Mouse (Mus musculus) E14TG2a.4 (cell line): ENCODE measurements around the gene Zbtb11.

ENCODE experiments used
- H3K27me3 ChIP-seq: 2 replicates; pipeline ENCODE4 v1.6.1; 2014; ENCODE audit warnings: low read length, control low read depth; ENCODE audit not compliant: insufficient read depth
- H3K36me3 ChIP-seq: 2 replicates; pipeline ENCODE4 v1.6.1; 2014; ENCODE audit warnings: low read length, control low read depth; ENCODE audit not compliant: insufficient read depth
- H3K4me1 ChIP-seq: replicated peaks from 2 replicates; pipeline ENCODE4 v1.6.1; 2014; ENCODE audit warnings: low read depth, low read length, control low read depth
- H3K4me3 ChIP-seq: replicated peaks from 2 replicates; pipeline ENCODE4 v1.5.1; 2014; ENCODE audit warnings: mild to moderate bottlenecking, low read length
- H3K9me3 ChIP-seq: 2 replicates; pipeline ENCODE4 v1.6.1; 2014; ENCODE audit warnings: low read length, control low read depth
- CTCF ChIP-seq: conservative IDR thresholded peaks from 2 replicates; pipeline ENCODE4 v1.5.1; 2014; ENCODE audit warnings: low read length
- NANOG ChIP-seq: IDR thresholded peaks from 2 replicates; pipeline ENCODE4 v1.6.1; 2014; ENCODE audit warnings: borderline replicate concordance, low read length, mixed read lengths
- POU5F1 ChIP-seq: IDR thresholded peaks from 2 replicates; pipeline ENCODE4 v1.6.1; 2014; ENCODE audit warnings: low read length, borderline replicate concordance

The Zbtb11 gene

DNA sequence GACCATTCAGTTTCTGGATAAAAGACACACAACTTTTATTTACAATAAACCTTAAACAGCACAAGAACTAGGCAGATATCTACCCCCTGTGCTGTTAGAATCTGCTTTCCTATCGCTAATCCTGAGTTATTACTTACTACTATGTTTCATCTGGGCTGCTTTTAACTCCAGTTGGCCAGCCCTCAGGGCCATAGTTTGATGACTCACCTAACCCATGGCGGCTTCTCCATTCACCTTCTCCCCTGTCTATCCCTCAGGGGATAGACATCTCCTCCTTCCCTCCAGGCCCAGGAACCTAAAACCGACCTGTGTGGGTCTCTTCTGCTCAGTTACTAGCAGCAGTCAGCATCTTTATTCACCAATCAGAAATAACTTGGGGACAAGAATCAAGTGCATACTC is 12.3 kb downstream of the Zbtb11 start:
- peaks cover 32% of the 10 kb centered on the region for H3K4me1 ChIP-seq
- H3K9me3 ChIP-seq, result no peaks in the 10 kb centered on the region
- peaks cover 74% of the 10 kb centered on the region for H3K36me3 ChIP-seq
- no peaks in the 10 kb centered on the region for H3K27me3 ChIP-seq
- TF ChIP-seq CTCF, result no peak
- TF ChIP-seq NANOG, result no peak
- TF ChIP-seq POU5F1, result no peak
- no peak overlapping the region for H3K4me3 ChIP-seq

DNA sequence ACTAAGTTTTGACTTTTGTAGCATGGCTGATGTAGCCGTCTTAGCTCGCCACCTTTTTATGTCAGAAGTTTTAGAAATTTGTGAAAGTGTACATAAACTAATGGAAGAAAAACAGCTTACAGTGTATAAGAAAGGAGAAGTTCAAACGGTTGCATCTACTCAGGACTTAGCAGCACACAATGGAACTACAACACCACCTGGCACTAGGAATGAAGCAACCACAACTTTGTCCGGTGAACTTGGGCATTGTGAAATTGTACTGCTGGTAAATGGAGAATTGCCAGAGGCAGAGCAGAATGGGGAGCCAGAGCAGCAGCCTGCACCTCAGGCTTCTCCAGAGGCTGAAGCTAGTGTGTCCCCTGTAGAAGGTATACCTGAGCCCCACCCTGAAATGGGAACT is 16.6 kb downstream of the Zbtb11 start:
- H3K27me3 ChIP-seq, result no peaks in the 10 kb centered on the region
- H3K9me3 ChIP-seq, result no peaks in the 10 kb centered on the region
- TF ChIP-seq NANOG, result no peak
- no peak for TF ChIP-seq CTCF
- TF ChIP-seq POU5F1, result no peak
- no peak overlapping the region for H3K4me3 ChIP-seq
- 0 out of 2 replicates have a peak, but pooled peaks cover 2% of the 10 kb centered on the region for H3K4me1 ChIP-seq
- peaks cover 75% of the 10 kb centered on the region for H3K36me3 ChIP-seq

DNA sequence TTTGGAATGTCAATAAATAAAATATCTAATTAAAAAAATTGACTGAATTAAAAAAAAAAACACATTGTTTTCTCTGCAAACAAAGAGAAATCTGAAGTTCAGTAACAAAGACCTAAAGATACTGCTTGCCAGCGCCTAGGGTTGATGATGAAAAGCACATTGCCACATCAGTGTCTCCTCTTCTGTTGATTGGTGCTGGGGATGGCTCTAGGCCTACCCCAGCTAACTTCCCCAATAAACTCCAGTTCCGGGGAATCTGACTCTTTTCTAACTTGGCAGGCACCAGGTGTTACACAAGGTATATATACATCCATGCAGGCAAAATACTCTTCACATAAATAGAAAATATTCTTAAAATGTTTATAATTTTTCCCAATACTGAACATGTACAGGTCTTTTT is 20.6 kb downstream of the Zbtb11 start:
- no peaks in the 10 kb centered on the region for H3K9me3 ChIP-seq
- no peaks in the 10 kb centered on the region for H3K4me1 ChIP-seq
- no peak overlapping the region for H3K4me3 ChIP-seq
- peaks cover 86% of the 10 kb centered on the region for H3K36me3 ChIP-seq
- no peaks in the 10 kb centered on the region for H3K27me3 ChIP-seq
- no peak for TF ChIP-seq NANOG
- no peak for TF ChIP-seq POU5F1
- no peak for TF ChIP-seq CTCF

DNA sequence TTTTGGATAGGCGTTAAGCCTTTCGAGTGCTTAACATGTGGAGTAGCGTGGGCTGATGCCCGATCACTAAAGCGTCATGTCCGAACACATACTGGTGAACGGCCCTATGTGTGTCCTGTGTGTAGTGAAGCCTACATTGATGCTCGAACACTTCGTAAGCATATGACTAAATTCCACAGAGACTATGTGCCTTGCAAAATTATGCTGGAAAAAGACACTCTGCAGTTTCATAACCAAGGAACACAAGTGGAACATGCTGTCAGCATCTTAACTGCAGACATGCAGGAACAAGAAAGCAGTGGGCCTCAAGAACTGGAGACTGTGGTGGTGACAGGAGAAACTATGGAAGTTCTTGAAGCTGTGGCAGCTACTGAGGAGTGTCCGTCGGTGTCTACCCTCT is 33.1 kb downstream of the Zbtb11 start:
- TF ChIP-seq NANOG (no peak), CTCF (no peak), POU5F1 (no peak)
- H3K4me3 ChIP-seq, result no peak overlapping the region
- H3K4me1 ChIP-seq, result peaks cover 10% of the 10 kb centered on the region; the same call in 1 of the 2 replicates
- no peaks in the 10 kb centered on the region for H3K27me3 ChIP-seq
- H3K36me3 ChIP-seq, result peaks cover 72% of the 10 kb centered on the region
- H3K9me3 ChIP-seq, result no peaks in the 10 kb centered on the region

DNA sequence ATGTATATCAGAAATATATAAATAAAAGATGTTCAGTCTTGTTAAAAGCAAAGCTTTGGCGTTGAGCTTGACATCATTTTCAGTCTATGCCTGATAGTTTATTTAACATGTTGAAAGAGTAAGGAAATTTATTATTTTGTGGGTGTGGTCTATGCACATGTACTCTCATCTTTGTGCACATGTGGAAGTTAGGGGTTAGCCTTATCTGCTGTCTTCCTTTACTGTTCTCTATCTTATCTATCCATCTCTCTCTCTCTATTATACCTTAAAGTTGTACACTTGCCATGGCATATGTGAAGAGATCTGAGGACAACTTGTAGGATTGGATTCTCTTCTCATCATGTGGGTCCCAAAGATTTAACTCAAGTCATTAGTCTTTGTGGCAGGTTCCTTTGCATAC is 35.2 kb downstream of the Zbtb11 start:
- TF ChIP-seq CTCF (no peak), NANOG (no peak), POU5F1 (no peak)
- H3K9me3 ChIP-seq, result no peaks in the 10 kb centered on the region
- H3K36me3 ChIP-seq, result peaks cover 70% of the 10 kb centered on the region
- no peaks in the 10 kb centered on the region for H3K27me3 ChIP-seq
- peaks cover 22% of the 10 kb centered on the region for H3K4me1 ChIP-seq
- no peak overlapping the region for H3K4me3 ChIP-seq

DNA sequence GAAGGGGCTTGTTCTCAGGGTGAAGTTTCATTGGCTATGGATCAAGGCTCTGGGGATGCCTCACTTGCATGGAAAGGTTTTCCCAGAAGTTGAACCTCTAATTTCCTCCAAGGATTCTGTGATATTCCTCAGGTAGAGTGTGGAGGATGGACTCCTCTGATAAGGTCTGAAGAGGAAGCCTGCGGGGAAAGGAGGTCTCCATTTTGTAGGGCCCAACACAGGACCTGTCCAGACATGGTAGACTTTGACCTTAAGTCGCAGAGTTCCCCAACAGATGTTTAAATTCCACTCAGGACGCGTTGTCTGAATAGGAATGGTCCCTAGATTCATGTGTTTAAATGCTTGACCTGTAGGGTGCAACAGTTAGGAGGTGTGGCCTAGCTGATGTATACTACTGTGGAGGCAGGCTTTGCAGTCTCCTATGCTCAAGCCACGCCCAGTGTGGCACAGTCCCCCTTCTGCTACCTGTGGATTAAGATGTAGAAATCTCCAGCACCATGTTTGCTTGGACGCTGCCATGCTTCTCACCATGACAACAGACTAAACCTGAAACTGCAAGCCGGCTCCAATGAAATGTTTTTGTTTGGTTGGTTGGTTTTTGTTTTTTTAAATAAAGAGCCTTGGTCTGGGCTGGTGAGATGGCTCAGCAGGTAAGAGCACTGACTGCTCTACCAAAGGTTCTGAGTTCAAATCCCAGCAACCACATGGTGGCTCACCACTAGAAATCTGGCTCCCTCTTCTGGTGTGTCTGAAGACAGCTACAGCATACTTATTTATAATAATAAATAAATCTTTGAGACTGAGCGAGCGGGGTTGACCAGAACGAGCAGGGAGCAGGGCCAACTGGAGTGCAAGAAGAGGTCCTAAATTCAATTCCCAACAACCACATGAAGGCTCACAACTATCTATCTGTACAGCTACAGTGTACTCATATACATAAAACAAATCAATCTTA is 39.4 kb downstream of the Zbtb11 start:
- H3K4me1 ChIP-seq, result peaks cover 31% of the 10 kb centered on the region

DNA sequence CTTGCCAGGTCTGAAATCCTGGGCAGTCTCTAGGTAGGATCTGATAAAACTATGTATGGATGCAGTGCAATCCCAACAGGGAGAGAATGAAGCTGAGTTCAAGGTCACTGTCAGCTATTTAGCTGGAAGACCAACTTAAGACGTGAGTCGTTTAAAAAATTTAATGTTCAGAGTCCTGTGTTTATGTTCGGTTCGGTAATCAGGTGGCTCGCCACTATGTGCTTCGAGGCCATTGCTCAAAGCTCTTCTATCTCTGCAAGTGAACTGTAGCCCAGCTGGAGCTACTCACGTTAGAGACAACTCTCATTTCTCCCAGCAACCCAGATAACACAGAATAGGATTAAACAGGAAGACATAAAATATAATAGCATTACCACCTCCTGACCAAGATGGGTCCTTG is 40.4 kb downstream of the Zbtb11 start:
- Histone ChIP-seq H3K27me3 (no peaks in the 10 kb centered on the region), H3K9me3 (no peaks in the 10 kb centered on the region), H3K36me3 (peaks cover 49% of the 10 kb centered on the region), H3K4me1 (peaks cover 27% of the 10 kb centered on the region), H3K4me3 (no peak overlapping the region)
- TF ChIP-seq POU5F1 (no peak), CTCF (no peak), NANOG (no peak)

More for the DNA sequence above, 39.4 kb downstream of the Zbtb11 start:
- Histone ChIP-seq H3K36me3 (peaks cover 46% of the 10 kb centered on the region), H3K27me3 (no peaks in the 10 kb centered on the region), H3K4me3 (no peak overlapping the region), H3K9me3 (no peaks in the 10 kb centered on the region)
- TF ChIP-seq CTCF, result no peak
- TF ChIP-seq POU5F1, result no peak
- no peak for TF ChIP-seq NANOG

DNA sequence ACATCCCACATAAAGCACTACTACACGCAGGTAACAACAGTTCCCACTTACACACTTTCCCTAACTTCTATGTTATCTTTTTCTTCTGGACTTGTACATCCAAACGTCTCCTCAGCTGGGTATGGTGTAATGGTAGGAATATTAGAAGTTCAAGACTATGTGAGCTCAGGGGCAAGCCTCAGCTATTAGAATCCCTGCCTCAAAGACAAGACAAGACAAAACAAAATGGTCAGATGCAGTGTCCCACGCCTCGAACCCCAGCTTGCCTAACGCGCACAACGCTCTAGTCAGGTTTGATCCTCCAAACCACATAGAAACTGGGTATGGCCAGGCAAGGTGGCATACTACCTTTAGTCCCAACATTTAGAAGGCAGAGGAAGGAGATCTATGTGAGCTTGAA is 46.0 kb downstream of the Zbtb11 start:
- no peaks in the 10 kb centered on the region for H3K27me3 ChIP-seq
- peaks cover 15% of the 10 kb centered on the region for H3K4me1 ChIP-seq
- no peak overlapping the region for H3K4me3 ChIP-seq
- H3K36me3 ChIP-seq, result peaks cover 64% of the 10 kb centered on the region
- no peaks in the 10 kb centered on the region for H3K9me3 ChIP-seq
- no peak for TF ChIP-seq POU5F1
- TF ChIP-seq NANOG, result no peak
- no peak for TF ChIP-seq CTCF
